Mouse (Mus musculus): ENCODE measurements around the gene Plekhb2.
A peak's percentile ranks its signal among the peaks of the same experiment; 100 is the strongest.

Plekhb2 gene

DNA sequence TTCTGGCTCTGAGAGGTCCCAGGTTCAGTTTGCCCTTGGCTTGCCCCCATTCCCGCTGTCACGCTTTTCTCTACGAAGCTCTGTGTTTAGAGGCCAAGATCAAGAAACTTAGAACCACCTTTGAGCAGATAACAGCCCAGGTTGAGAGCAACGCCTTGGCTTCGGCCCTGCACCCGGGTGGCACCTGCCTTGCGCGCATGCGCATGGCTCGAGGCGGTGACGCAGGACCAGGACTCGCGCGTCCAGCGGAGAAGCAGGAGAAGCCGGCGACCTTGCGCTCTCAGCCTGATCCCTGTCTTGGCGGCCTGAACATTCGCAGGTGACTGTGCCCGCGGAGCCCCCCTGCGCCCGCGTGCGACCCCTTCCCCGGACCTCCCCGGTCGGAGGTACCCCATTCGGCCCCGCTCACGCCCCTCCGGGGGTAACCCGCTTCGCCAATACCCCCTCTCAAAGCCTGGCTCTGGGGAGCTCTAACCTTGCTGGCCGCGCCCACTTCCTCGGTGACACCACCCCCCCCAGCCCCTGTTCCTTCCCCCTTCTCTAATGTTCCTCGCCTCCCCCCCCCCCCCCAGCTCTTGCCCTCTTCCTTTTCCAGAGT is at the start of gene Plekhb2:
Plekhb2 (plus strand) TSS at position 232 of the 598 bp plus-strand sequence.
- peak; percentile 90 to 91 for DNase-seq

DNA sequence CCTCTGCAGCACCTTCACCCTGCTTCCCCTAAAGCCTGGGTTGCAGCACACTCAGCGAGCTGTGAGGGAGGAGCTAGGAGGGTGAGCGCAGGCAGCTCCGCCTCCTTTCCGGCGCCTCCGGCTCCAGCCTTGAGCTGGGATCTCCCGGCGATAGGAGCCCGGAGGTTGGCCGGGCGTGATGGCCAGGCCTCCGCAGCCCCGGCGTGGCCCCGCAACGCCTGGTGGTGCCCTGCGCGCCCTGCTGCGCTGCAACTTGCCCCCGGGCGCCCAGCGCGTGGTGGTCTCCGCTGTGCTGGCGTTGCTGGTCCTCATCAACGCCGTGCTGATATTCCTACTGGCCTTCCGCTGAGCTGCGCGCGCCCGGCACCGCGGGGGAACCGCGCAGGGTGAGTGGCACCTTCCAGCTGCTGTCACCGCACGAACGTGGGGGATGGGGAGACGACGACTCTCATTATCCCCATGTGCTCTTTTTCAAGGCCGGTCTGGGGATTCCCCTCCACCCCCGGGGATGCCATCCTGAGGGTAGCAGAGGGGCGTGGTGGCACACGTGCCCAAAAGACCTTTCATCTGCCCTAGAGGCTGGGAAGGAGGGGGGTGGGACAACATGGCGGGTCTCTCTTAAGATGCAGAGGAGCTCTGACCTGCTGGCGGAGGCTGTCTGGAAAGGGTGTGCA is 48.0 kb upstream of the Plekhb2 start:
- peak; percentile 76 to 78 for DNase-seq

DNA sequence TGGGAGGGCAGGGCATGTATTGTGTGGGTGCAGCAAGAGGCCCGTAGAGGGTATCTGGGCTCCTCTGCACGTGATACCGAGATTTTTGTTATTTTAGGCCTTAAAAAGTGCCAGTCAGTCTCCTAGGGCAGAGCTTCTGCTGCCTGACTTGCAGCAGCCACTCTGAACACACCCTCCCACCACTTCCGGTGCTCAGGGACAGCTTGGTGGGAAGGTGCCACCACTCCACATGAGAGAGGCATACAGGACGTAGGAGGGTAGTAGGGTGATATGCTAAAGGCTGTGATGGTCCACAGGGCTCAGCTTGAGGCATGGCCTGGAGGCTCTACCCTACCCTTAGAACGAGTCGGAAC is 47.5 kb upstream of the Plekhb2 start:
- peak; percentile 49 to 53 for DNase-seq

DNA sequence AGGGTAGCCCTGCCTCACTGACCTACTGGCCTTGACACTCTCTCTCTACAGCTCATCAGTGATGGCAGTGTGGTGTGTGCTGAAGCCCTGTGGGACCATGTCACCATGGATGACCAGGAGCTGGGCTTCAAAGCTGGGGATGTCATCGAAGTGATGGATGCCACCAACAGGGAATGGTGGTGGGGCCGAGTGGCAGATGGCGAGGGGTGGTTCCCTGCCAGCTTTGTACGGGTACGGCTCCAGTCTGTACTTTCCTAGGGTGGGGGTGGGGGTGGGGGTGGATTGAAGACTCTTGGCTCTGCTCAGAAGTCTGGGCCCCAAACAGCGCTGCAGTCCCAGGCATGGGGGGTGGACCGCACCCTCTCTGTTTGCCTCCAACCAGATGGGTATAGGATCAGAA is 44.9 kb upstream of the Plekhb2 start:
- DNase-seq: no peak

DNA sequence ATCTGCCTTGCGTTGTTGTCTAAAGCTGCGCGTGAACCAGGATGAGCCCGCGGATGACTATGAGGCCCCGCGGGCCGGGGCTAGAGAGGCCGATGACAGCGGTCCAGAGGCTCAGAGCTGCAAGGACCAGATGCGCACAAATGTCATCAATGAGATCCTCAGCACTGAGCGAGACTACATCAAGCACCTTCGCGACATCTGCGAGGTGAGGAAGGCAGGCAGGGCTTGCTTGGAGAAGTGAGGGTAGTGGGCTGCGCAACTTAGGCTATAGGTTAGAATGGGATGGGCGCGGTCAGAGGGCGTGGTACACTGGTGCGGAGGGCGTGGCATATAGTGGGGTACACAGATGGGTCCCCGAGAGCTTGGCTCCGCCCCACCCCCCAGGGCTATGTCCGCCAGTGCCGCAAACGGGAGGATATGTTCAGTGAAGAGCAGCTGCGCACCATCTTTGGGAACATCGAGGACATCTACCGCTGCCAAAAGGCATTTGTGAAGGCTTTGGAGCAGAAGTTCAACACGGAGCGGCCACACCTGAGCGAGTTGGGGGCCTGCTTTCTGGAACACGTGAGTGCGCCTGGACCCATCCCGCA is 43.8 kb upstream of the Plekhb2 start:
- DNase-seq: no peak

DNA sequence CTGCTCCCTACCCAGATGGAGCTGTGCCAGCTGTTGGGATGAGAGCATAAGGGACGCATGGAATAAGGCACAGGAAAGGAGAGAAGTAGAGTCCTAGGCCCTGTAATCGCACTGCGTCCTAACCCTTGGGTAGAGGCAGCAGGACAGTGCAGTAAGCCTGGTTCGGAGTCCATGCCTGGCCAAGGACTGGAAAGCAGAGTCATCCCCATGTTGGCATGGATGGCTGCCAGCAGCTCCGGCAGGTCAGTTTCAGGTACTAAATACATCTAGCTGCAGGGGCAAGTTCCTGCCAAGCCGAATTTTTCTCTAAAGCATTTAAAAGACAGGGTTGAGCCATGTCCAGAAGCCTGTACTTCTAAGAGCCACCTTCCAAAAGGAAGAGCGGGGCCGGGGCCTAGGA is 41.3 kb upstream of the Plekhb2 start:
- no peak for DNase-seq

DNA sequence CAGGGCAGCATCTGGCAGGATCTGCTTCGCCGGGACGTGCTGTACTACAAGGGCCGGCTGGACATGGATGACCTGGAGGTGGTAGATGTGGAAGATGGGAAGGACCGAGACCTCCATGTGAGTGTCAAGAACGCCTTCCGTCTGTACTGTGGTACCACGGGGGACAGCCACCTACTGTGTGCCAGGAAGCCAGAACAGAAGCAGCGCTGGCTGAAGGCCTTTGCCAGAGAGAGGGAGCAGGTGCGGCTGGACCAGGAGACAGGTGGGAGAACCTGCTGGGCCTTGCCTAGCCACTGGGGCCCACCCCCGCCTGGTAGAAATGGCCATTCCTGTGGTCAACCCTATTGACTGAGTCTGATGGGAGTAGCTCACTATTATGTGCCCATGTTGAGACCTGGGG is 39.5 kb upstream of the Plekhb2 start:
- DNase-seq: no peak

DNA sequence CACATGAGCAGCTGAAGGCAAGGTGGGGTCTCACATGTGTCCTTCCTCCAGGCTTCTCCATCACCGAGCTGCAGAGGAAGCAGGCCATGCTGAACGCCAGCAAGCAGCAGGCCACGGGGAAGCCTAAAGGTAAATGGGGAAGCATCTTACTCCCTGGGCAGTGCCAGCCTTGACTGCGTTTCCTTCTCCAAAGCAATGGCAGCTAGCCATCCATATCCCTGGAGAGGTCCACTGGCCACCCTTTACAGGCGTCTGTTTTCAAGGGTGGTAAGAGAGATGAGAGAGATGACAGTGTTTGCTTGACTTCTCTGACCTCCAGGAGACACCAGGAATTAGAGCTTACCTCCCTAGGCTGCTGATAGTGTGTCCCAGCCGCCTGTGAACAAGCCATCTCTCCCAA is 38.7 kb upstream of the Plekhb2 start:
- DNase-seq: no peak

DNA sequence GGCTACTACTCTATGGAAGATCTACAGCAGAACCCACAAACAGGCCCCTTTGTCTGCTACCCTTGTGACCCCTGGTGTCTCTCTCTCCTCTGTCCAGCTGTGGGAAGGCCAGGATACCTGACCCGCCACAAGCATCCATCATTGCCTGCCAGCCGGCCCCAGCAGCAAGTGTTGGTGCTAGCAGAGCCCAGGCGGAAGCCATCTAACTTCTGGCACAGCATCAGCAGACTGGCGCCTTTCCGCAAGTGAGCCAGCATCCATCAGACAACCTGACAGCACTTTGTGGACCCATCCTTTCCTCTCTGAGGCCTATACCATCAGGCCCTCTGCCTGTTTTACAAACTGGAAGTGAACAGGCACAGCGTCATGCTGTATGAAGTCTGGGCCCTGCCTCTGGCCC is 38.2 kb upstream of the Plekhb2 start:
- no peak for DNase-seq

DNA sequence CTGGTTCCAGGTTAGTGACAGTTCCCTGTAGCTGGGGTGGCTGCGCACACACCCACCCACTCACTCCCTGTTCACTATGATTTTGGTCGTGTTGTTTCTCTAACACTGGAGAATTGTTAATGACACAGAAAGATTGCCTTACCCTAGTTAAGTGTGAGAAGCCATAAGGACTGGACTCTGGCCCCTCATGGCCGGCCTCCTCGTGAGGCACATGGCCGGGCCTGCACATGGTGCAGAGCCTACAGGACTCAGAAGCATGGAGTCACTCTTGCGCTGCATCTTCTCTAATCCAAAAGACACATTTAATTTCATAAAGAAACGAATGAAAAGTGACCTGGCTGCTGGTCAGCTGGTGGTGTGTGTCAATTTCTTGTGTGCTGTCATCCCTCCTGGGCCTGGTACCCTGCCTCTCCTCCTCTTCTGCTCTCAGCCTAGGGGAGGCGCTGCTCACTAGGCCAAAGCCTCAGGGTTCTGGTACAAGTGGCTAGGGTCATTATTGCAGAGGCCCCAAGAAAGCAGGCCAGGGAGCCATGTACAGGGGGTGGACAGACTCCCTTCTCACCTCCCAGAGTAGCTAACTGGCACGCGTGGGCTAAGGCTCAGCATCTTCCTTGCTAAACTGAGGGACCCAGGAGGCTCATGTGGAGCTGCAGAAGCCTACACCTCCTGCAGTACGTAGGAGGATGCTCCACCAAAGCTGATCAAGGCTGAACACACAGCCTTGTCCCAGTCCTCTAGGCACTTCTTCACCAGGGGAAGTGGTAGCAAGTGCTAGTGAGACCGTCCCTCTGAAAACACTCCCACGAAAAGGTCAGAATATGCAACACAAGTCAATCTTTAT is 37.1 kb upstream of the Plekhb2 start:
- DNase-seq: no peak

DNA sequence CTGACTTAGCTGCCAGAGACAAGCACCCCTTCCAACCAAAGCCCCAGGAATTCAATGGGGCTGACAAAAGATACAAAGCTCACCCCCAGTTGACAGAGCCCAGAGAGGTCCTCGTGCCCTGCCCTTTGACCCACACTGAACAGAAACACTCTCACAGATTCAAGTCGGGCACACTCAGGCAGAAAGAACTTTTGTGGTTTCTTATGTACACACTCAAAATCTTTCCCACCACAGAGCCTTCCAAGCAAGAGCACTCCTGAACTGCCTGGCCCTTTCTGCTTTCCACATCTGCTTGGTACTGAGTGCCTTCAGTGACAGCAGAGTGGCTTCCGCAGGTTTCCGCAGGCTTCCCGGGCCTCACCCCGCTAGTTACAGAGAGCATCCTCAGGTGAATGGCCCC is 33.9 kb upstream of the Plekhb2 start:
- no peak for DNase-seq

DNA sequence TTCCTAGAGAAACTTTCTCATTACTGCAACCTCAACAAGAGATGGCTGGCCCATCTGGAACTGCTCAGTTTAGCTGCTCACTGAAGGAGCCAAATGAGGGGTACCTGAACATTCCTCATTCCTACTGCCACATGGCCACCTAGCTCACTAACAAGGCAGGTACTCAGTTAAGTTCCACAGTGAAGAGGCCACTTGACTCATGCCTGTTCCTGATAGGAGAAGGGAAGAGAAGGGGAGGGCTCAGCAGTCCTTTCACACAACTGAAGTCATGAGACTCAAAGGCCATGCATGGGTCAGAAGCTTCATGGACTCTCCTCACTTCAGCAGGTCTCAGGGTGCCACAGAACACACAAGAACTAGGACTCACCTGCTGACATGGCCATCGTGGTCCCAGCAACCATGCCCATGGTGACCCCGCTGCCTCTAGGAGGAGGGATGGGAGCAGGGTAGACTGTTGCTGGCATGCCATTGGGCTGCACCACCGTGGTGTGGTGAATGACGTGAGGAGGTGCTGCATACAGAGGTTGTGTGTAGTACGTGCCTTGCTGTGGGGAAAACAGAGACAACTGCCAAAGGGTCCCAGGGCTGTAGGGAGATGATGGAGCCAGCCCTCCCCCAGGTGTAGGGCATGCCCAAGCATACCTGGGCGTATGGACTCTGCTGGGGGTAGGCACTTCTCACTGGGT is 30.4 kb upstream of the Plekhb2 start:
- DNase-seq: no peak

DNA sequence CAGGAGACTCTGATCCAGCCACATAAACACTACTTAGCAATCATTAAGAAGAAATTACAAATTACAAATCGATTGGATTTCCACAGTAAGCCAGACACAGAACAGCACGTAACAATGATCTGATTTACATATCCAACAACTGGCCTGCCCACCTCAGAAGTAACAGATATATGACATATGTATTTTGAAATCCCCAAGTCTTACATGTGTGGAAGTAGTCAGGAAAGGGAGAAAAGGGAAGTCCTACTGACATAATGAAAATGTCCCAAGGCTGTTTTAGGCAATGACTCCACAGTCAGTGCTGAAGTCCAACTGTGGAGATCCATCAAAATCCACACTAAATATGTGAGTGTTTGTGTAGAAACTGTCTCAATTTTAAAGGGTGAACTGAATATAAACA is 28.4 kb upstream of the Plekhb2 start:
- DNase-seq: no peak

DNA sequence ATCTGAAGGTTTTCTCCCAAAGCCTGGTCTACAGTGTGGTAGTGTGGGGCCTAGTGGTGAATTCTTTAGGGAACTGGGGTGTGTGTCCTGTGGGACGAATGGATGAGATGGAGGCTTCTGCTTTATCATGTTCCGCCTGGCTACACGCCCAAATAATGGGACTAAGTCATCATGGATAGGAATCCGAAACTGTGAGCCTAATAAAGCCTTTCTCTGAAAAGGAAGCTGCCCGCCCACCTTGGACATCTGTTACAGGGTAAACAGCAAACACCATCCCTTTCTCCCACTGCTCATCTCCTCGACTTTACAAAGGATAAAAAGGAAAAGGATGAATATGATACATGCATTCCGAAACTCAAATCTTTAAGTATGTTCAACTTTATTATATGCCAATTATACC is 27.8 kb upstream of the Plekhb2 start:
- no peak for DNase-seq

DNA sequence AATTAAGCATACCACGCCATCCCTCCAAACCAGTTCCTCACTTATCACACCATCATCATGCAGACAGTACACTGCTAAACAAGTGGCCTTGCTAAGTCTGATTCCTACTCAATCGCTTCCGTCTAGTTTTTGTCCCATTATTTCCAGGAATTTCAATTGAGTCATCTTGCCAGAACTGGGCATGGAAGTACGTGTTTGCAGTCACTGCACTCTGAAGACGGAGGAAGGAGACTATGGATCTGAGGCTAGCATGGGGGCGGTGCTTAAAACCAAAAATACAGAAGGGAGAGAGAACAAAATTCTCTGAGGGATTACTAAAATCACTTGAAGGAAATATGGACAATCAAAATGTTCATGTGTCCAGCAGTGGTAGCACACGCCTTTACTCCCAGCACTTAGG is 27.0 kb upstream of the Plekhb2 start:
- DNase-seq: no peak

DNA sequence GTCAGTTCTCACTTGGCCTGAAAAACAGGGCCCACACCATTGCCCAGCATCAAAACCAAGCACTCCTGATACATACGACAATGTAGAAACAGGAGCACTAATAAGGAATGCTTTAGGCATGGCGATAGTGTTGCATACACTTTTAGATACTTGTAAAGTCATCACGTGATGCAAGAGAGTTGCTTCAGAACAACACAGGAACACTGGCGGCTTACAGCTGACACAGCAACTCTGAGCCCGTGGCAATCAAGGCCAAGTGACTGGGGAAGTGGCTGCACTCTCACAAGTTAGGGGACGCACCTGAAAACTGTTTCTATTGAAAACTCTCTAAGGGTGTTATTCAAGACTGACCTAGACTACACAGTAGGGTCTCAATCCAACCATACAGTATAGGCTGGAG is 26.4 kb upstream of the Plekhb2 start:
- DNase-seq: peak in 1 of 2 experiments; percentile 42

DNA sequence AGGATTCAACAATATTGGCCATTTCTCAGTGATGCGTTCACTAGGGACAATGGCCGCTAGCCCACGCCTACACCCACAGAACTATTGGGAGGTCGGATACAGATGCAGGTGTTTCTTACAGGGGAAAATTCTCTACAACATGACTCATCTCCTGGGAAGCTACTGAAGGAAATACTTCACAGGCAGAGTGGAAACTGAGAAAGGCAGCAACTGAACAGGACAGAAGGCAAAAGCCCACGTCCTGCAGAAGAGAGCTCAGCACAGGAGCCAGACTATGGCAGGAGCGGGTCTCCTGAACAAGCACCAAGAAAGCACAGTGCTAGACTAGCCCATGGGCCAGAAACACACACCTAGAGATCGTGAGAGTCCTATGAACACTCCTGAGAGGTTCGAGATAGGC is 25.6 kb upstream of the Plekhb2 start:
- no peak for DNase-seq

DNA sequence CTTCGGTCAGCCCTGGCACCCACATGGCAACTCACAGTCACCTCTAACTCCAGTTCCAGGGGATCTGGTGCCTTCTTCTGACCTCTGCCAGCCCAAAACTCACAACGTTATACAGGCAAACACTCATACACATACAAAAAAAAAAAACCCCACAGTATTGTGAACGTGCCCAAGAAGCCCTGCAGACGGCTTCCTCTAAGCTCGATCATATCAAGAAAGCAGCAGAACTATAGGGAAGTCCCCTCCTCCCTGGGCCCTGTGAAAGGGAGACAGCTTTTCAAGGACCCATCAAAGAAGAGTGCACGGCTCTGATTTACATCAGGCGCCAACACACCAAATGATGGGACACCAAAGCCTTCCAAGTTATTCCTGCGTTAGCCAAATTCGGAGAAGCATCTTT is 23.9 kb upstream of the Plekhb2 start:
- no peak for DNase-seq

DNA sequence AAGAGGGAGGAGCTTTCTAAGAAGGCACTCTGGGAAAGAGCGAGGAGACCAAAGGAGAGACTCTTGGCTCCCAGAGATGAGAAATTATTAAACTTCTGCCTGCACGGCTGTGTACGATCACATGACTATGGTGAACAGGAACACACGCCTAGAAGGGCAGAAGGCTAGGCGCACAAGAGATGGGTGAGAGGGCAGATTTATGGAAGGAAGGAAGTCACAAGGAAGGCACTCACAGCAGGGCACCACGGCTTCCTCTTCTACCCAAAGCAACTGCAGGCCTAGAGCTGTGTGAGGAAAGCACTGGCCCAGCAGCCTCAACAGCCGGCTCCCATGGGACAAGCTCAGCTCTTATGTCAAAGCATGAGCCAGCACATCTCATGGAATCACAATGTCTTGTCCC is 21.9 kb upstream of the Plekhb2 start:
- no peak for DNase-seq

DNA sequence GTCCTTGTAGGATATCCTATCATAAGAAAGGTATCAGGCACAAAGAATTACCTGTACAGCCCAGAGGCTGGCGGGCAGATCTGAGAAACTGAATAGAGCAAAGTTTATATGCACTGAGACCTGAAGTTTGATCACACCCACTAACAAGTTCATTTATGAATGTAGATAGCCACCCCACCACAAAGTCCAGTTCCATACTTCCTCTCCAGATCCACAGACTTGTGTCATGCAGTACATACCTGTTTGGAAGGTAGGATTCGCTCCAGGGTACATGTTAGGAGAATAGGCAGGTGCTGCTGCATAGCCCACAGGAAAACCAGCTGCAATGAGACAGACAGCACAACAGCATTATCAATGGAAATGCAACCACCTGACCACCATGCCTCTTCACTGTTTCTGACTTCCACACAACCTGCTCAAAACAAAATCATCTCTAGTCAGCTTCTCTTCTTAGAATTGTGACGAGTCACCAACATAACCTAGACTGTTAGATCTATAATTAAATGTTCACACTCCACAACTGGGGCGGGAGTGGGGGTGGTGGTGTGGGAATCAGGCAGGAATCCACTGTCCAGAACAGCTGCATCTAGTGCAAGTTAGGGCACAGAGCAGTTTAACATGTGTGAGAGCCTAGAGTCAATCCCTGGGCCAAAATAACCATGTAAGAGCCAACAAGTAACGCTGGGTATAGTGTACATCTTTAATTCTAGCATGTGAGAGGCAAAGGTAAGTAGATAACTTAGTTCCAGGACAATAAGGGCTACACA is 21.1 kb upstream of the Plekhb2 start:
- no peak for DNase-seq

DNA sequence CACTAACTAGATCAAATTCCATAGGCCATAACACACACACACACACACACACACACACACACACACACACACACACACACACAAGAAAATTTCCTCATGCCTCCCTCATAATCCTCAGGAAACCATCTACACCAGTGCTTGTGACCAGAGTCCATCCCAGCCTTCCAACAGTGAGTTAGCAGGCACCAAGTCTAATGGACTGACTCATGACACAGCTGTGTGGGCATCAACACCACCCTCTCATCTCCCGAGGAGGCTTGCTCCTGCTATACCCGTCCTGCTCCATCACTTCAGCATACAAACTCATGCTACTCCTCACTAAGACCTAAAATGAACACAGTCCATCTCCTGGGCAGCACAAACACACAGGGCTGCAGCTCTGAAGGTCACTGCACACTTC is 18.8 kb upstream of the Plekhb2 start:
- DNase-seq: no peak

DNA sequence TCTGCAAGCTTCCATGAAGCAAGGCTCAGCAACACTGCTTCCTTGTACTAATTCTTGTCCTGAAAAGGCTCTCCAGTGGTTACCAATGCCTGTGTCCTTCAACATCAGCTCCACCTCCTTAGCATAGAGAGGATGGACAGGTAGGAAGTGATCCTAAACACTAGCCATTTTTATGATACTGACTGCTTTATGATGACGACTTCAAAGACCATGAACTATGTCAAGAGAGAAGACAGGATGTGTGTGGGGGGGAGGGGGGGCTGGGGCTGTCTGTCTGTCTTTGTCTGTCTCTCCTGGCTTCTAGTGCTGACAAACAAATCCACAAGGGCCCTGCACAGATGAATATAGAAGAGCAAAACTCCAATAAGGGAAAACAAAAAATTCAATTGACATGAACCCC is 18.4 kb upstream of the Plekhb2 start:
- DNase-seq: no peak

DNA sequence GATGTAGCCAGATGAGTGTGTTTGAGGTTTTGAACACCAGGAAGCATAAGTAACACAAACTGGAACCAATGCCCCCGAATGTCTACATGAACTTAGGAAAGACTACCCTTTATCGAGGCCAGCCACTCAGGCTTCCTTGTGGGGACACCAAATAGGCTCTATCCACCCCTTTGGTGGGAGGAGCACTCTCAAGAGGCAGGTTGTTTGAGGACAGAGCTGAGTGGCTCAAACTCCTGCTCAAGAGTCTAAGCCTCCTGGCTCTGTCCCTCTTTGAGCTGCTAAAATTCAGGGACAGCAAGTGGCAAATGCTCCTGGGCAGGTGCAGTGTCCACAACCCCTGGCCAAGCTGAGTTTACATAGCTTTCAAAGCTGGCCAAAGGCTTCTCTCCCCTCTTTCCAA is 14.9 kb upstream of the Plekhb2 start:
- no peak for DNase-seq

All from lung, postnatal 4 days (tissue).